Mouse (Mus musculus) right cerebral cortex, postnatal 36 days (tissue): ENCODE measurements at regions not wholly inside any gene's neighbourhood (a gene's known extent, or its start where the extent isn't known, plus 50 kb on each side); places are given as distances from the start of the nearest gene placed in this dataset.

Experiments used
- DNase-seq, 2 experiments: peaks; one replicate each; pipeline ENCODE4 v3.0.0; 2022; ENCODE audit warnings: low spot score in 2 of 2, mixed read lengths in 1 of 2

DNA sequence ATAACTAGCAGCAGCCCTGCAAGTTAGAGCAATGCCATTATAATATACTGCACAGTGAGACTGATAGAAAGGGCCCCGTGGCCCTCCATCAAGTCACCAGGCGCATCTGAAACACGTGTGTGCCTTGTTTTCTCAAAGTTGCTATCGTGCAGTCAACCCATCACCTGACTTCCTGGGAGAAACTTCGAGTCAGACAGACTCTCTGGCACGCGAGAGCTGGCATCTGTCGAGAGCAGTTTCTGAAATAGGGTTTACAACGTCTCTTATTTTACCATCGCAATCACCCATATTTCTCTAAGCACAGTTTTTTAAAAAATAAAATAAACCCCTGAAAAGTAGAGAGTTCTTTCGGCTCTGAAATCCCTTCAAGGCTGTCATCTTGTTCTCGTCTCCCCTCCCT is 169.8 kb downstream of the 3110018I06Rik start:
- DNase-seq: no peak

DNA sequence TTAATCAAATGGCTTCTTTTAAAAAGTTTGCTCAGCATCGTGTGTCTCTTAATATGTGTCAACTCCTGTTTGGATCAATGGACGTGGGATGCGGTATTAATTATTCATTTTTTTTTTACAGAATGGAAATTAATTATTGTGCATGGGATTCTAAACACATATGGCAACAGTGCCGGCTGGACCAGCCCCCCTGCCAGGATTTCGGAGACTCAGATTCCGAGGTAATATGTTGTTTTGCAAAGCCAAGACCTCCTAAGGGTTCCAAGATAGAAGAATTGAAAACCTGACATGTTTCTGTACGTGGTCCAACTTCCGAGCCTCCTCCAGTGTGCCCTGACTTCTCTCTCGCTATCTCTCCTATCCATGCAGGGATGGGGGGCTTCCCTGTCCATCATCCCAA is 170.4 kb downstream of the 3110018I06Rik start:
- no peak for DNase-seq

DNA sequence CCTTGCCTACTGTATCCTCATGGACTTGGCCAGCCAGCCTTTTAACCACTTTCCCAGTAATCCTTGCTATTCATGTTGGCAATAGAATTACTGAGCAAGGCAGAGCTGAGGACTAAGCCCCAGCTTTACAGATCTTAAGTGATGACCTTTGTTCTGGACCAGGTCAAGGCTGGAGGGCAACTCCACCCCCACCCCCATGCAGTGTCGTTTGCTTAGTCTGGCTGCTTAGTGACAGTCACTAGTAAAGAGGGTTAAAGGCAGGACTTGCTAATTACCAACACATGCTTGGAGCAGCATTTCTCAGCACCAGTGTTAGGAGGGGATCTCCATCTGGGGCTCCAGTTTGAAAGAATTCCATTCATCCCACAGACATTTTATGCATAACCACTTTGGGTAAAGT is 174.2 kb downstream of the 3110018I06Rik start:
- no peak for DNase-seq

DNA sequence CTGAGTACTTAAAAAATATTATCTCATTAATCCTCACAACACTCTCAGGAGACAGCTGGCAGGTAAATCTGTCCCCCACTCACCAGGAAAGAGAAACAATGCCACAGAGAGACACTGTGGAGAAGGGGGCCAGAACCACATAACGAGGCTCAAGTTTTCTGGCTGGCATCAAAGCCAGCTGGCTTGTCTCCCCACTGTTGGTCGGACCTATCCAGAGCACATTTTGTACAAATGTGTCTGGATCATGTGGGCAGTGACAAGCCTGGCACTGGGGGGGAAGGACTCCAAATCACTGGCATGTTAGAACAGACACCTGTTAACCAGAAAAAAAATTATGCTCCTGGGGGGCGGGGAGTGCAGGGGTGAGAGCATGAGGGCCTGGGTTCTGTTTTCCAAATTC is 179.4 kb downstream of the 3110018I06Rik start:
- no peak for DNase-seq

DNA sequence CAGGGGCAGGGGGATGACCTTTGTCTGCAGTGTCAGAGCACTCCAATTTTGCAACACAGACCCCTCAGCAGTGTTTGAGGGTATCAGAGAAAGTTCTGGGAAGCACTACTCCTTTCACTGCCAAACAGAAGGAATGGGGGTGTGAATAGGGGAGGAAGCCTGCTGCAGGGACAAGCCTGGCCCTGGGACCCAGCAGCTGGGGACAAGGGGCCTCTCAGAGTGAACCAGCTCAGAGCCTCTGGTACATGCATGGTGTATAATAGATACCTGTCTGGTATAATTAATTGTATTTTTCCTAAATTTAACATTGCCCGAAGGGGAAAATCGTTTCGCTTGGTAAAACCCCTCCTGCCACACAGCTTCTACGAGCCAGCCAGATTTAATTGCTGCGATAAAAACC is 180.6 kb downstream of the 3110018I06Rik start:
- DNase-seq: no peak

DNA sequence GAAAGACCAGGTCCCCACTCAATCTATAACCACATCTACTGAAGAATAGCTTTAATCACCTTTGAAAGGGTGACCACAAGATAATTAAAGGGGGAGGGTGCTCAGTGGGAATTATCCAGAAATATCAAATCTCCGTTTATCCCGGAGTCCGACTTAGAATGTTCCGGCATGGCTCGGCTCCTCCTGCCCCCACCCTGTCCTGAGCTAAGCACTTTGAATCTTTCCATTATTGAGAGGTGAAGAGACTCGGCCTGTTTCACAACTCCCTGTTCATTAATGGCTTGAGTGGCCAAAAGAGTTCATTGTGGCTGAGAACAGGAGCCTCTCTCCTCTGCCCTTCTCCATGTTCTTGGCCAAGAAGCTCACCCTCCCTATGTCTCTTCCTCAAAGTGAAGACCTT is 181.0 kb downstream of the 3110018I06Rik start:
- DNase-seq: no peak

DNA sequence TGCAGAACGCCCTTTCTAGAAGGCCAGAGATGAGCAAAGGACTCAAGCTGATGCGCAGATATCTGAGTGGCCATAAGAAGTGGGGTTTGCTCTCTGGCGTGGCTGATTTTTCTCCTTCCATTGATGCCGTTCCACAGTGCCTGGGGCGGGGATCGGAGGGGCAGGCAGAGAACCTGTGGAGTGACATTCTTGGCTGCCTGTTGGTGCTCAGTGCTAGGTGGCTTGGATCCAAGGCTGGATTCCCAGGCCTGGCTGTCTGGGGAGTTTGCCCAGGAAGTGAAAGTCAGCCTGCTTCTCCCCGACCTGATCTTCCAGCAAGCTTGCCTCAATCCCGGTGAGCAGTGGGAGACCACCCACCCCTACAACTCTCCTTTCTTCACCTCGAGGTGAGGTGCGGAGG is 181.5 kb downstream of the 3110018I06Rik start:
- DNase-seq: no peak

DNA sequence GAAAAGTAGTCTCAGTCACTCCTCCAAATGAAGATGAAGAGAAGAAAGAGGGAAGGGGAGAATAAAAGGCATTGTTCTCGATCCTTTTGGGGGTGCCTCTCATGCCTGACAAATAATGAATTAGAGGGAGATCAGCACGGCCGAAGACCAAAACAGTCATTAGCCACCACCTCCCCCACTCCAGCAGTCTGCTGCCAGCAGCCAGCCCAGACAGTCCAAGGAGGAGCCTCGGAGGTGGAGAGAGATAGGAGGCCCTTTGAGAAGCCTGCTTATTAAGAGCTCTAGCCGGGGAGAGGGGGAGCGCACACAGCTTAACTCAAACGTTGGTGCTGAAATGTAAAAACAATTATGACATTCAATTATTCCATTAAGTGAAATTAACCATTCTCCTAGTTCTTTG is 188.6 kb downstream of the 3110018I06Rik start:
- no peak for DNase-seq

DNA sequence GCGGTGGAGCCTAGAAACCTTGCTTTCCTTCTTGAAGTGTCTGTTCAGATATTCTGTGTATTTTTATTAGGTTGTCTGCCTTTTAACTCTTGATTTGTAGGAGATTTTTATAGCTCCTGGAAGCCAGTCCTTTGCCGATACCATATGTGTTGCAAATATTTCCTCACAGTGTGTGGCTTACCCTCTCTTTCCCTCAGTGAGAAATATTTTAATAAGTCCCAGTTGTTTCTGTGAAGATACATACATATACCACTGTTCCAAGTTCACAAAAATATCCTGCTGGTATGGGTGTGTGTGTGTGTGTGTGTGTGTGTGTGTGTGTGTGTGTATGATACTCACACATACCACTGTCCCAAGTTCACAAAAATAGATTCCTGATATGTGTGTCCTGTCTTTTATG is 199.0 kb downstream of the 3110018I06Rik start:
- DNase-seq: no peak

DNA sequence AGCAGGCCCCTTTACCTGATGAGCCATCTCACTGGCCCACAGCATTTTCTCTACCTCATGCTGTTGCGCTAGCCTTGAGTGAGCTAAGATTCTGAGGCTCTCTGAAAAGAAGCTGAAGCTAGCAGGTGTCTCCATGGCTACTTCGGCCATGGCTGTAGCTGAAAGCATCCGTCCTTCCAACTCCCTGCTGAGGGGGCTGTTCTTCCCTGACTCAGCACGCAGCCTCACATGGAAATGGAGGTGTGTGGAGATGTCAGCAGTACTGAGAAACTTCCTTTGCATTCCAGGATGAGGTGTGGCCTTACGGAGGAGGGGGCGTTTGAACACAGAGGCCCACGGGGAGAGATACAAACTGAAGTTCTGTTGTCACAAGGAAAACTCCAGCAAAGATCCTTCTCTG is 201.0 kb downstream of the 3110018I06Rik start:
- no peak for DNase-seq

DNA sequence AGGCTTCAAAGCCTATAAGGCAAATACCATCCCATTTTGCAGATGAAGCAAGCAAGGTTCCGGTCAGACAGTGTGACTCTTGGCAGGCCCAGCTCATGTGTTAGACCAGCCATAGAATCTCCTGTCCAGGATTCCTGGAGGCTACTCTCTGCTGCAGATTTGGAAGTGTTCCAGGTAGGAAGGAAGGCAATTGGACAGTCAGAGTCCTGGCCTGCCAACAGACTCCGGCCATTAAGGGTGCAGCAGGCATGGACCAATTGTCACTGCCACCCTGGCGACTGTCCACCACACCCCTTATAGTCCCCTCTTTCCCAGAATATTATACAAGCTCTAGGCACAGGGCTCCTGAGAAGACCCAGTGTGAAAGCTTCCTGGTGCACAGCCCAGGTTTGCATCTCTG is 201.6 kb downstream of the 3110018I06Rik start:
- DNase-seq: no peak

DNA sequence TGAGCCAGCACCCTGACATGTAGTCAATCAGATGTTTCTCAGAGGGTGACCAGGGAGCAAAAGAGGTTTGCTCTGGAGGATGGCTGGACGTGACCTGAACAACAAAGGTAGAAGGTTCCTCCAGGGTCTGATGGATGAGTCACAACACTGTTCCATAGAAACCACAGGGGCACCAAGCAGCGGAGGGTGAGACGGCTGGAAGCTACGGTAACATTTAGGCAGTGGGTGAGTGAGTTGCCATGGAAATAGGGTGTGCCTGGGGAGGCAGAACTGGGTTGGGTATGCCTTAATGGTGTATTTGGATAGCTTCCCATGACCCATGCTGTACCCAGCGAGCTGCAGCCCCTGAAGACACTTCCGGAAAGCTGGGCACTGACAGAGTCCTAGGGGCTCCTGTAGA is 205.3 kb downstream of the 3110018I06Rik start:
- no peak for DNase-seq

DNA sequence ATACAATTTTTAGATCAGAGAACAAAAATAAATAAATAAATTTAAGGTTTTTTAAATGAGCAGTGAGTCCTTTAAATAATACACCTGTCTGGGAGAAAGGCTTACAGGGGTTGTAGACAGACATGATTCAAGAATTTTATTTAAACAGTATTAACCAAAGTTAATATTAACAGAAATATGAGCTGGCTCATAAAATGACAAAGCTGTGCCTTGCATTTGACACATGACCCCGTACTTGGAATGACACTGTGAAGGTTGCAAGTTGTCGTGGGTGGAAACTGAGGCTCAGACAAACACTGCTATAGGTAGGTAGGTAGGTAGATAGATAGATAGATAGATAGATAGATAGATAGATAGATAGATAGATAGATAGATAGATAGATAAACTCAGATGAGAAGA is 206.6 kb downstream of the 3110018I06Rik start:
- DNase-seq: no peak

DNA sequence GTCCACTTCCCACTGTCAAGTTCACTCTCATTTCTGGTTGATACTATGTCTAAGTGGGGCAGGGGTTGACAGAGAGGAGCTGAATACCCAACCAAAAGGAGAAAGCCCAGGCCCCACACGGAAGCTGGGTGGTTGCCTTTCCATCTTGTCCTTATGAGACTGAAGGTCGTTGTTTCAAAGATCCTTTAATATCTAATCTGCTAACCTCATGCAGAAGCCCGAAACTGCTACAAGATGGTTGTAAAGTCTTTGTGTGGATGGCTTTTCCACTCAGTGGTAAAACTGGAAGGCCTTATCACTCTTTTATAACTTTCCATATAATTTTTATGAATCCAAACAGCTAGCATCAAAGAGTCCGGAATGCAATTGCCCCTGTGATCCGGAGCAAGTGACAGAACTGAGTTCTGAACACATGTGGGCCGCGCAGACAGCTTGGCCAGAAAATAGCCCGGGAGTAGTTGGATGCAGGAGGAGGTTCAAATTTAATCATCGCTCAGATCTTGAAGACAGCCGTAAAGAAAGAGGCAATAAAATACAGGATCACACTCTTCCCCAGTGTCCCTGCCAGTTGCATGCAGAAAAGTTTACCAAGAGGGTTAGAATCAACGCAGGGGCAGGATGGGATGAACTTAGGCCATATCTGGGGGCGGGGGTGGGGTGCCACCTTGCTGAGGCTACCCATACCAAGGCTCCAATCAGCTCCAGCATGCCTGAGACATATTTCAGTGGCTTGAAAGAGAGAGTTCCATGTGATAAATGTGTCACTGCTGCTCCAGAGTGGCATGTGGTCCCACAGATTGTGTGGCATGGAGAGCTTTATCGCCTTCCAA is 207.2 kb downstream of the 3110018I06Rik start:
- DNase-seq: no peak

DNA sequence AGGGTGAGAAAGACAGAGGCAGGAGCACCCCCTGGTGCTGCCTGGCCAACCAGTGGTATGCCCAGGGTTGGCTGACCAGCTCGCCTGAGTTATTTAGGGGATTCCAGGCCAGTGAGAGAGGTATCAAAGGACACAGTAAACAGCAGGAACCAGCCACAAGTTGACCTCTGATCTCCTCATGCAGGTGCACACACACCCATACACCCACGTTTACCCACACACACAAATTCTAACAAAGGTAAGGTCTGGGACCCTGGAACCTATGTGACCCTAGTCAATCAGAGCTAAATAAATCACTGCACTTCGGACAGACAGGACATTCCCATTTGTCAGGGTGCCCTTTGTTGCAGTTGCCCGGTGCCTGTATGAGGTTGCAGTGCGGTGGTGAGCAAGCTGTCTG is 211.9 kb downstream of the 3110018I06Rik start:
- DNase-seq: no peak

DNA sequence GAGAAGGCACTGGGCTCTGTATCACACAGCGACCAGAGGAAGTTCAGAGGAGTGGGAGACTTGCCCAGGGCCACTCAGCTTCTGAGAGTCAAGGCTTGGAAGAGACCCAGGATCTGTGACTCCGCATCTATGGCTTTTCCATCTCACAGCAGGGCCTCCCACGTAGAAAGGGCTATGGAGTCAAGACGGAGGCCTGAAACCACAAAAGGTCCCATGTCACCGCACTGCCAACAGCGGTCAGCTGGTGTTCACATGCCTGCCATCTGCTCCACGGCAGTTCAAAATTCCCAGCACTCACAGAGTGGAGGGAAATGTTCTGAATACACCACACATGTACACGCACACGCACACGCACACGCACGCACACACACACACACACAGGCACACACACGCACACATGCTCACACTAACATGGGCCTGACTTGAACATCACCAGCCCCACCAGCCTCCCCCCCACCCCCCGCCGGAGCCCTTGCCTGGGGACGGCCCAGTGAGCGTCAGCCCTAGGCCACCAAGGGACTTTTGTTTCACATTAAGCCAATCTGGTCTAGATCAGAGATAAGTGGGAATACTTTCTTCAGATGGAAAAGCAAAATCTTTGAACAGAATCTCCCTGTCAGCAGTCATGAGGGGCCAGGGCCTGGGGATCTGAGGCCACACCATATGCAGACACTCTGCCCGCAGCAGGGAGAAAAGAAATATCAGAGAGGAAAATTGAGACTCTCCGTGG is 212.6 kb downstream of the 3110018I06Rik start:
- DNase-seq: no peak

DNA sequence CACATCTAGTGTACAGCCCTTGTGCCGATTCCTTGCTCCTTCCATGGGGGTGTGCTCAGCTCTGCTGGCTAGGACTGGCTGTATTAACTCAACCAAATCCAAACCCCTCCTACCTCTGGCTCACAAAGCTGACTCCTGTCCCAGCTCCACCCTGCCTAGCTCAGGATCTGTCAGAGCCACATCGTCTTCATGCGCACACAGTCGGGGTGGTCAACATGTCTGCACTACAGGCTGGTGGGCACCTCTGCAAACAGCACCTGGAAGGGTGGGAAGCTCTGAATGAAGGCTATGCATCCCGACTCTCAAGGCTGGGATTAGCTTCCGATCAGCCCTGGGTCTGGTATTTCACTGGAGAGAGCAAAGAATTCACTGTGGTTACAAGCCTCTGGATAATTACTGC is 220.4 kb downstream of the 3110018I06Rik start:
- DNase-seq: no peak

DNA sequence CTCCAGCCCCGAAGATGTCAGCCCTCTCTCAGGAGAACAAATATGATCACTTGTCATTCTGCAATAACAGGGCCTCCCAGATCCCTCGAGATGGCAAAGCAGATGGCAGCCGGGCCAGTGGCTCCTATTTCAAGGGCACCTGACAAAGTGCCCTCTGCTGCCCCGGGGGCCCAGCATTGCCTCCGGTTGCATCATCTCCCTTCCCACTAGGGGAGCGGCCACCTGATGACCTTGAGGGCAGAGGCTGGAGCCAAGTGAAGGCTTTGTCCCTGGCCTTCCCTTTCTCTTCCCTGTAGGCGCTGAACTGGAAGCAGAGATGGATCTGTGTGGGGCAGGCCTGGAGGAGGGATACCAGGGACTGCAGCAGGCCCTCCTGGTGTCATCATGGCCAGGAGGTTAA is 222.6 kb downstream of the 3110018I06Rik start:
- no peak for DNase-seq

DNA sequence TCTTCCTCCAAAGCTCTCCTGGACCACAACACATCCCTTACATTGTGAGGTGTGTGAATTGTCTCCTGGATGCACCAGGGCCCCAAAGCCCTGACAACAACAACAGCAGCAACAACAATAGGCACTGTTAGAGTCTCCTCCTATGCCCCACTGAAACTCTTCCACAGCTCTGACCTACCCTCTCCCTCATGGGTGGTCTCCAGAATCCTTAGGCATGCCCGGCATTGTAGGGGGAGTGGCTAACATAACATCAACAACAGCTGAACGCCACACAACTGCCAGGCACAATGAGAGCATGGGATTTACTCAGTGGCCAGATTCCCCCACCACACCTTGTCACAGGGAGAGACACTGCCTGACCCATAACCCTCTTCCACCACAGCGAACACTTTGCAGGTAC is 223.2 kb downstream of the 3110018I06Rik start:
- no peak for DNase-seq

DNA sequence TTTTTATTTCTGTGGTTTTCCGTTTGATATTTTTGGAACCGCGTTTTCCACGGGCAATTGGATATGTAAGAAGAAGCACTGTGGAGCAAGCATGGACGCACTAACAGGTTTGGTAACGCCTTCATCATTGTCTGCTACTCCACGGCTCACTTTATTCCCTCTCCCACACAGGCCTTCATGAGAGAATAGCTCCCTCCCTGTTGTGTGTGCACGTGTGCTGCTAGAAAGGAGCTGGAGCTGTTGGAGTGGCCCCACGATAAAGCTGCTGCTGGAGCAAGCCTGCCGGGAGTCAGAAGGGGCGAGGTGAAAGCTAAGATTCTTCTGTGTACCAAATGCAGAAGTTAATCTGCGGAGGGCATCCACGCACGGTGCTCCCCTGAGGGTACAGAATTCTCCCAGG is 224.8 kb downstream of the 3110018I06Rik start:
- DNase-seq: no peak

DNA sequence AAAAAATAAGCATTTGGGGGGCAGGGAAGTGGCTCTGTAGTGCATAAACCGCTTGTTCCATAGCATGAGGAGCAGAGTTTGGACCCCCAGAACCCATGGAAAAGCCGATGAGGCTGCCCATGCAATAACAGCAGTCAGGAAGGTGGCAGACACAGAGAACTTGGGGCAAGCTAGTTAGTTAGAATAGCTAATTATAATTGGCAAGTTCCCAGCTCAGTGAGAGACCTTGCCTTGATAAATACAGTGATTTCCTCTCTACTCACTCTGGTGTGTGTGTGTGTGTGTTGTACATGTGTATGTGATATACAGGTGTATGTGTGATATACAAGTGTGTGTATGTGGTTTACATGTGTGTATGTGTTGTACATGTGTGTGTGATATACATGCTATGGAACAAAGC is 226.4 kb downstream of the 3110018I06Rik start:
- no peak for DNase-seq

DNA sequence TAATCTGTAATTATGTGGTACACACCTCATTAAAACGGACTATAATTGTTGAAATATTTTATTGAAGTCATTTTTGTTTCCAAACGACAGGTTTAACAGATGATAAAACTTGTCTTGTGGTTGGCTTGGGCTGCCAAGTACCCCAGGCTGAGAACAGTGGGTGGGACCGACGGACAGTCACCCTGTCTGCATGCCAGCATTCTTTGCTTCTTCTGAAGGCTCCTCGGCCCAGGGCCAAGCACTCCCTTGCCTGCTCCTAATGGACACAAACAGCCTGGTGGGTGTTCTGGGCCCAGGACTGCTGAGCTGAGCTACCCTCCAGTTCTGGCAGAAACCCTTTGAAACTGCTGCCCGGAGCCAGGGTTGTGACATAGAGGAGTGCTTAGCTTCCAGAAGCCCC is 227.4 kb downstream of the 3110018I06Rik start:
- no peak for DNase-seq

DNA sequence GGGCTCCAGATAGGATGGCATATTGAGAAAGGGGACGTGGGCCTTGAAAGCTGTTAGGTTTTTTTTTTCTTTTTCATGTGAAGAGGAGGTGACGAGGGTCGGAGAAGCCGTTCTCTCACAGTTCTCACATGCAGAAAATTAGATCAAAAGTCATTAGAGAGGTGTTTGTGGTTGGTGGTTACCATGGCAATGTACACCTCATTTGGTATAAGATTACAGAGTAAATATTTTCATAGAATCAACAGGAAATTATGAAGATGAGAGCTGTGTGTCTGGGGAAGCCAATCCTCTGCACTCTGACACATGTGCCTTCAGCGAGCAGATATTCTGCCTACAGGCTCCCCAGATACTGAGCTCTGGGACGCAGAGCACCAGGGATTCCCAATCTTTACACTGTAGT is 232.5 kb downstream of the 3110018I06Rik start:
- DNase-seq: no peak
